Mouse (Mus musculus): Measurements from ENCODE around the gene Kbtbd13. TPM values are rescaled to one million over a fixed set of nuclear protein-coding genes. Genes with fewer than 3 reads are reported as not detected.

The Kbtbd13 gene
- total and polyA plus RNA-seq, 2 experiments from 2014 or later, result 0.46 to 1.0 TPM

DNA sequence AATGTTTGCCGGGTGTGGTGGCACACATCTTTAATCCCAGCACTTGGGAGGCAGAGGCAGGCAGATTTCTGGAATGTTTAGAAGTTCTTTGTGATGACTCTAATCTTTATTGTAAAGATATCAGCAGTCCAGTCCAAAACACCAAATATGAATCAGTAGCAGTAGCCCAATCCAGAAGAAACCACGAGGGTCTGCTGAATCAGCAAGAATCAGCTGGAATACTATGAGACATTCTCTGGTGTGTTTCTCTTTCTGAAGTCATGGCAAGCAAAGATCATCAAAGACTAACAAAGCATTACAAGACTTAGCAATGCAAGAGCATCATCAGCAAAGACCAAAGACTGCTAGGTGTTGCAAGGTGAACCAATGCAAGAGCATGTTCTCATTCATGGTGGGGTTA lies 51.0 kb downstream of the Kbtbd13 start:
- TF ChIP-seq CTCF (IDR thresholded peaks at IDR 0.05; ENCODE audit: low read depth), result no peak
- H3K27me3 ChIP-seq (ENCODE audit: insufficient read depth, low read length), result no peaks in the 10 kb centered on the region
- no peaks in the 10 kb centered on the region for H3K36me3 ChIP-seq (ENCODE audit: insufficient read depth, low read length)
- no peaks in the 10 kb centered on the region for H3K4me1 ChIP-seq (ENCODE audit: insufficient read depth, low read length)
- 93% methylated on average over 2 of the region's 2 CpGs for WGBS
- H3K9ac ChIP-seq (replicated peaks; ENCODE audit: low read length), result no peak overlapping the region
- H3K27ac ChIP-seq, result no peak overlapping the region
- no peak overlapping the region for H3K4me3 ChIP-seq (ENCODE audit: low read length)
- DNase-seq (ENCODE audit: low spot score), result no peak
- ATAC-seq, result no peak
- H3K4me2 ChIP-seq (ENCODE audit: low read depth, low read length), result no peak overlapping the region
- no peaks in the 10 kb centered on the region for H3K9me3 ChIP-seq (ENCODE audit: low read length)

DNA sequence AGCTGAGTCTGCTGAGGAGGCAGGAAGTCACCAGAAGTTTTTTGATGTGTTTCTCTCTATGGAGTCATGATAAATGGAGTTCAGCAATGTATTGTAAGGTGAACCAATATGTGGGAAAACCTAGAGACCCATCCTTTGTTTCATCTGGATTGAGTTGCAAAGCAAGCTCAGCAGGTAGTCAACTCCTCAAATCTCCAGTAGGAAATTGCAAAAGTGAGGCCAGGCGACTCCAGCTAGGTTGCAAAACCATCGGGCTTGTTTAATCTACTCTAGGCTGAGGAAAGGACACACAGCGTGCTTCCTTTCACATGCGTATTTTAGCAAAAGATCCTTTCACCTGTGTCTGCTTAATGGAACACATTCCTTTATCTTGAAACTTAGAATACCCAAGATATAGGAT lies 52.3 kb downstream of the Kbtbd13 start:
- no peaks in the 10 kb centered on the region for H3K9me3 ChIP-seq (ENCODE audit: low read length)
- H3K4me3 ChIP-seq (ENCODE audit: low read length), result no peak overlapping the region
- TF ChIP-seq CTCF (IDR thresholded peaks at IDR 0.05; ENCODE audit: low read depth), result no peak
- no peak overlapping the region for H3K4me2 ChIP-seq (ENCODE audit: low read depth, low read length)
- 83% methylated on average over 4 of the region's 4 CpGs for WGBS
- ATAC-seq (no peak), DNase-seq (ENCODE audit: low spot score) (no peak)
- no peak overlapping the region for H3K9ac ChIP-seq (replicated peaks; ENCODE audit: low read length)
- no peaks in the 10 kb centered on the region for H3K4me1 ChIP-seq (ENCODE audit: insufficient read depth, low read length)
- no peaks in the 10 kb centered on the region for H3K36me3 ChIP-seq (ENCODE audit: insufficient read depth, low read length)
- H3K27ac ChIP-seq, result no peak overlapping the region
- no peaks in the 10 kb centered on the region for H3K27me3 ChIP-seq (ENCODE audit: insufficient read depth, low read length)

Other genes with a start within 250 kb of the Kbtbd13 start
- 2.6 and 6.7 TPM in 2 replicates for gene Parp16, start 196.3 kb downstream of the Kbtbd13 start, total RNA-seq (2014; rRNA removed)
- 5.9 and 6.3 TPM in 2 replicates for gene Parp16, start 196.3 kb downstream of the Kbtbd13 start, polyA plus RNA-seq (2015; fragmentation: Nextera tagmentation; extraction: Ambion mirVana)
- gene Cilp, start 126.5 kb downstream of the Kbtbd13 start, total RNA-seq (2014; rRNA removed), result 0.16 and 0.29 TPM in 2 replicates
- gene Cilp, start 126.5 kb downstream of the Kbtbd13 start, polyA plus RNA-seq (2015; fragmentation: Nextera tagmentation; extraction: Ambion mirVana), result 0.29 and 0.37 TPM in 2 replicates
- gene Clpx, start 97.4 kb downstream of the Kbtbd13 start, total RNA-seq (2014; rRNA removed), result 22.7 and 23.3 TPM in 2 replicates
- 37.1 and 41.2 TPM in 2 replicates for gene Clpx, start 97.4 kb downstream of the Kbtbd13 start, polyA plus RNA-seq (2015; fragmentation: Nextera tagmentation; extraction: Ambion mirVana)
- 16.2 and 17.5 TPM in 2 replicates for gene Pdcd7, start 45.5 kb downstream of the Kbtbd13 start, total RNA-seq (2014; rRNA removed)
- gene Pdcd7, start 45.5 kb downstream of the Kbtbd13 start, polyA plus RNA-seq (2015; fragmentation: Nextera tagmentation; extraction: Ambion mirVana), result 8.6 and 10.2 TPM in 2 replicates
- 8.6 and 10.2 TPM in 2 replicates for gene Ubap1l, start 30.6 kb downstream of the Kbtbd13 start, total RNA-seq (2014; rRNA removed)
- 2.4 and 2.6 TPM in 2 replicates for gene Ubap1l, start 30.6 kb downstream of the Kbtbd13 start, polyA plus RNA-seq (2015; fragmentation: Nextera tagmentation; extraction: Ambion mirVana)
- 6.2 and 7.0 TPM in 2 replicates for gene Rasl12, start 6.9 kb upstream of the Kbtbd13 start, total RNA-seq (2014; rRNA removed)
- 4.0 and 4.7 TPM in 2 replicates for gene Rasl12, start 6.9 kb upstream of the Kbtbd13 start, polyA plus RNA-seq (2015; fragmentation: Nextera tagmentation; extraction: Ambion mirVana)
- not detected in 2 replicates for gene Slc51b, start 31.3 kb upstream of the Kbtbd13 start, total RNA-seq (2014; rRNA removed)
- not detected in 2 replicates for gene Slc51b, start 31.3 kb upstream of the Kbtbd13 start, polyA plus RNA-seq (2015; fragmentation: Nextera tagmentation; extraction: Ambion mirVana)
- gene Mtfmt, start 44.1 kb upstream of the Kbtbd13 start, total RNA-seq (2014; rRNA removed), result 11.8 and 19.0 TPM in 2 replicates
- 16.4 and 18.9 TPM in 2 replicates for gene Mtfmt, start 44.1 kb upstream of the Kbtbd13 start, polyA plus RNA-seq (2015; fragmentation: Nextera tagmentation; extraction: Ambion mirVana)
- 71.6 and 72.1 TPM in 2 replicates for gene Spg21, start 69.3 kb upstream of the Kbtbd13 start, total RNA-seq (2014; rRNA removed)
- 91.9 and 99.3 TPM in 2 replicates for gene Spg21, start 69.3 kb upstream of the Kbtbd13 start, polyA plus RNA-seq (2015; fragmentation: Nextera tagmentation; extraction: Ambion mirVana)
- 3.7 and 5.9 TPM in 2 replicates for gene Ankdd1a, start 128.5 kb upstream of the Kbtbd13 start, total RNA-seq (2014; rRNA removed)
- 0.81 and 1.2 TPM in 2 replicates for gene Ankdd1a, start 128.5 kb upstream of the Kbtbd13 start, polyA plus RNA-seq (2015; fragmentation: Nextera tagmentation; extraction: Ambion mirVana)
- gene Plekho2, start 188.4 kb upstream of the Kbtbd13 start, total RNA-seq (2014; rRNA removed), result 12.7 and 17.9 TPM in 2 replicates
- gene Plekho2, start 188.4 kb upstream of the Kbtbd13 start, polyA plus RNA-seq (2015; fragmentation: Nextera tagmentation; extraction: Ambion mirVana), result 7.0 and 7.8 TPM in 2 replicates
- 3.5 and 15.2 TPM in 2 replicates for gene Pif1, start 195.5 kb upstream of the Kbtbd13 start, total RNA-seq (2014; rRNA removed)
- gene Pif1, start 195.5 kb upstream of the Kbtbd13 start, polyA plus RNA-seq (2015; fragmentation: Nextera tagmentation; extraction: Ambion mirVana), result 2.4 and 2.9 TPM in 2 replicates
- gene Rbpms2, start 238.0 kb upstream of the Kbtbd13 start, total RNA-seq (2014; rRNA removed), result 3.3 and 5.9 TPM in 2 replicates
- 3.8 and 5.1 TPM in 2 replicates for gene Rbpms2, start 238.0 kb upstream of the Kbtbd13 start, polyA plus RNA-seq (2015; fragmentation: Nextera tagmentation; extraction: Ambion mirVana)

Measured in hindbrain, postnatal 0 days (tissue).